Mouse (Mus musculus) kidney, adult 10 weeks (tissue): ENCODE results near the gene Acp5. TPM values are rescaled to one million over a fixed set of nuclear protein-coding genes. Genes with fewer than 3 reads are reported as not detected.

Source experiments
- polyA plus RNA-seq: library from polyadenylated mRNA; stranded (reverse); fragments of 350-450 nt; fragmentation: Illumina TruSeq; extraction: RNeasy Lipid Tissue Mini Kit (QIAGEN cat#74804); gene quantifications from one replicate; pipeline ENCODE4 v1.2.3, GENCODE M21; 2014; ENCODE audit warnings: low read depth, low replicate concordance

The Acp5 gene
- polyA plus RNA-seq = 3.6 TPM

DNA sequence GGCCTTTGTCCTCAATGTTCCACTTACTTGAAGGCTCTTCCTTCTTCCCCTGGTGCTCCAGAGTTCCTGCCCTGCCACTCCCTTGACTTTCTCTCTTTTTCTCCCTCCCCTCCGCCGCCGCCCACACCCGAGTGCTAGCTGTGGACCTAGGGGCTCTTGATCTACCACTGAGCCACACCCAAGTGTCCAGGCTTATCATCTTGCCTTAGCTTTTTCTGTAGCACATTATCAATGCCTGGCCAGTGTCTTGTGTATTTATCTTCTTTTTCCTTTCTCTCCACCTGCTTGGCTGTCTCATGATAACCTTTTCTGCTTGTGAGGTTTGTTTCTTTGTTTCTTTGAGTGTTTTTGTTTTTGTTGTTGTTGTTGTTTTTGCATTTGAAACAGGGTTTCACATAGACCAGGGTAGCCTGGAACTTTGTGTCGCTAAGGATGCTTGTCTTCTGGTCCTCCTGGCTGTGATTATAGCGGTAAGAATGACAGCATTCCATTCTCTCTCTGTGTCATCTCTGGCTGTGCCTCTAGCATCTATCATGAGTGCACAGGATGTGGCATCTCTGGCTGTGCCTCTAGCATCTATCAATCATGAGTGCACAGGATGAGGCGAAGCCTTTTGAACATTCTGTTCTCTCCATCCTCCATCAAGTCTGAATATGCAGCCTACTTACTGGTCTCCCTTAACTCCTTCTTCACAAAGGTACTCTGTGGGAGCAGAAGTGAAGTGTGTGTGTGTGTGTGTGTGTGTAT lies at the start of gene Acp5:
Gene Acp5, minus strand, starts transcription at position 68 of the 747 bp plus-strand sequence.

GRCm38 (mm10) chr9:22156497-22157245 lies 21.2 kb upstream of the Acp5 start, which contains the start of gene Pigyl:
Gene Pigyl (plus strand): TSS chr9:22156846.

DNA sequence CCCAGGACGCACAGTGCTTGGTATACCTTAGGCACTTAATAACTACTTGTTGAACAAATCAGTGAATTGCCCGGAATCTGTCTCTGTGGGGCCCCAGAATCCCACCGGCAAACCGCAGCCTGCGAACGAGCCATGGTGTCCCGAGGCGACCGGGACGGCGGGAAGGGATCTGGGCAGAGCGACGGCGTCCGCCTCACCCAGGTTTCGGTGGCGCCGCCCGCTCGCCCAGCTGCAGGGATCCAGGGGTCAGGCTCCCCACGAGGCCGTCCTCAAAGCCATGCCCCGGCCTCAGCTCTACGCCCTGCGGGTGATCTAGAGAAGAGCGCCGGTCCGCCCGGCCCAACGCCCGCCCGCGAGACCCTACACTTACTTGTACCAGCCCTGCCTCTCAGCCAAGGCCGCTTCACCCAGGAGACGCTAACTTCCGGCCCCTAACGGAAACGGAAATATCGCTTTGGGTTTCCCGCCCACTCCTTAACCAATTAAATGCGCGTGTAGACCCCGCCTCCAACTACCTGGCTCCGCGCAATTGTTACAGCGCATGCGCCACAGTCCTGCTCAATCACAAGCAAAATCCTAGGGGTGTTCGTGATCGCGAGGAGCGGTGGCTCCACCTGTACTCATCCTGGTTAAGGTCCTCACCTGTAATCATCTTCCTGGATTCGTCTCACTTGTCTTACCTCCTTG lies 18.6 kb downstream of the Acp5 start, which contains the start of gene Elof1:
Gene Elof1, minus strand, starts transcription at position 433 of the 687 bp plus-strand sequence.

DNA sequence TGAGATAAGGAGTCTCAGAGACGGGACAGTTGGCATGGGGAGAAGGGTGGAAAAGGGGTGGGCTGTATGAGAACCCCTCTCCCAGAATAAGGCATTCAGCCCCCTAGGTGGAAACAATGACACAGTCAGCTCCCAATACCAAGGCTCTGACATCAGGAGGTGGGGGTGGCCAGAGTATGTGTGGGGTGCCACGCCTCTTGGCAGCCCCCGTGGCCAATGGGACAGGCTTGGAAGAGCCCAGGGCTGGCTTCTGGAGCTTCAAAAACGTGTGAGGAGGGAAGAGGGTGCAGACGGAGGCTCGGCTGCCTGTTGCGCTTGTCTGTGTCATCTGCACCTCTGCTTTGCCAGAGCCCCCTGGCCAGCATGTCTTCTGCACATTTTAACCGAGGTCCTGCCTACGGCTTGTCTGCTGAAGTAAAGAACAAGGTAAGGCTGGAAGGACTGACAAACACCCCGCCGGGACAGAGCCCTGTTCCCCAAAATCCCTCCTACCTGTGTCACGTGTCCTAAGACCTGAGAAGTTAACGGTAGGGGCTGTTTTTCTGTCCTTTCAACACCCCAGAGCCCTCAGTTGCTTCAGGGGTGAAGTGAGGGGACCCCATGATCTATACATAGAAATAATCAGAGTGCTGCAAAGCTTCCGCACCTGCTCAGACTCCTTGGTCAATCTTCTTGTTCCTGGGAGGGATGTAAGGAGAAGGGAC lies 36.4 kb downstream of the Acp5 start, which contains the start of gene Cnn1:
Gene Cnn1, plus strand, starts transcription at position 224 of the 704 bp plus-strand sequence.

GRCm38 (mm10) chr9:22085022-22085834 lies 50.3 kb downstream of the Acp5 start, which contains the start of gene Ecsit:
Gene Ecsit (minus strand): TSS chr9:22085438.

Other genes with a start within 250 kb of the Acp5 start
- gene Rab3d, start 217.5 kb downstream of the Acp5 start, polyA plus RNA-seq = 1.9 TPM
- not detected for gene Ccdc159, start 208.2 kb downstream of the Acp5 start, polyA plus RNA-seq
- 0.97 TPM for gene Tmem205, start 208.2 kb downstream of the Acp5 start, polyA plus RNA-seq
- gene Plppr2, start 198.7 kb downstream of the Acp5 start, polyA plus RNA-seq = not detected
- 6.1 TPM for gene Swsap1, start 180.0 kb downstream of the Acp5 start, polyA plus RNA-seq
- gene Epor, start 172.2 kb downstream of the Acp5 start, polyA plus RNA-seq = not detected
- gene Rgl3, start 146.3 kb downstream of the Acp5 start, polyA plus RNA-seq = 2.5 TPM
- not detected for gene Ccdc151, start 133.1 kb downstream of the Acp5 start, polyA plus RNA-seq
- 7.0 TPM for gene Prkcsh, start 132.9 kb downstream of the Acp5 start, polyA plus RNA-seq
- gene Elavl3, start 83.7 kb downstream of the Acp5 start, polyA plus RNA-seq = 0.16 TPM
- not detected for gene Gm49318, start 64.5 kb downstream of the Acp5 start, polyA plus RNA-seq
- gene Zfp653, start 64.3 kb downstream of the Acp5 start, polyA plus RNA-seq = 0.16 TPM
- gene Ecsit, start 50.3 kb downstream of the Acp5 start, polyA plus RNA-seq = 8.3 TPM
- gene Cnn1, start 36.5 kb downstream of the Acp5 start, polyA plus RNA-seq = 5.1 TPM
- 7.7 TPM for gene Elof1, start 18.5 kb downstream of the Acp5 start, polyA plus RNA-seq
- 4.6 TPM for gene Pigyl, start 21.1 kb upstream of the Acp5 start, polyA plus RNA-seq
- 0.20 TPM for gene Zfp872, start 52.4 kb upstream of the Acp5 start, polyA plus RNA-seq
- gene Zfp809, start 90.0 kb upstream of the Acp5 start, polyA plus RNA-seq = 66.2 TPM
- gene Zfp599, start 124.2 kb upstream of the Acp5 start, polyA plus RNA-seq = 0.97 TPM
- gene Zfp810, start 171.9 kb upstream of the Acp5 start, polyA plus RNA-seq = 46.8 TPM